Mouse (Mus musculus) olfactory bulb, adult 2 months (tissue): ENCODE data around the gene Lpar3.

ENCODE experiments used
- CTCF ChIP-seq: fragments of 200-500 bp; IDR thresholded peaks from 2 replicates; pipeline ENCODE4 v1.5.1; 2012; ENCODE audit warnings: low read depth, mild to moderate bottlenecking, low read length, moderate library complexity; ENCODE audit not compliant: insufficient read depth
- POLR2A ChIP-seq: fragments of 200-500 bp; IDR thresholded peaks from 2 replicates; pipeline ENCODE4 v1.6.1; 2012; ENCODE audit warnings: mild to moderate bottlenecking, low read depth, low read length, moderate library complexity; ENCODE audit not compliant: insufficient read depth

- TF ChIP-seq POLR2A (no peak), CTCF (no peak)
Measured at GRCm38 (mm10) chr3:146186033-146186432, 34.7 kb upstream of the Lpar3 start.
